Mouse (Mus musculus) kidney, embryonic 16.5 days (tissue): ENCODE data around the gene Glyctk. TPM values are rescaled to one million over a fixed set of nuclear protein-coding genes. Genes with fewer than 3 reads are reported as not detected.
A peak's percentile ranks its signal among the peaks of the same experiment; 100 is the strongest.

Source experiments
- ATAC-seq: fragments of 200-750 bp; cut with Nextera tagmentation; 2 replicates; pipeline ENCODE4 v1.8.0; 2017; ENCODE audit warnings: moderate TSS enrichment; ENCODE audit not compliant: low FRiP score, low TSS enrichment
- H3K27ac ChIP-seq: fragments of 300-500 bp; sonication (generic); 2 replicates; pipeline ENCODE4 v1.5.1; 2014; ENCODE audit warnings: low read length
- H3K27me3 ChIP-seq: fragments of 300-500 bp; sonication (generic); 2 replicates; pipeline ENCODE4 v1.6.1; 2014; ENCODE audit warnings: low read length, control low read depth, mixed read lengths; ENCODE audit not compliant: insufficient read depth
- H3K36me3 ChIP-seq: fragments of 300-500 bp; sonication (generic); 2 replicates; pipeline ENCODE4 v1.6.1; 2014; ENCODE audit warnings: low read length, control low read depth, mixed read lengths; ENCODE audit not compliant: insufficient read depth
- H3K4me1 ChIP-seq: fragments of 300-500 bp; sonication (generic); 2 replicates; pipeline ENCODE4 v1.6.1; 2014; ENCODE audit warnings: low read length, control low read depth, mixed read lengths; ENCODE audit not compliant: insufficient read depth
- H3K4me2 ChIP-seq: fragments of 300-500 bp; sonication (generic); replicated peaks from 2 replicates; pipeline ENCODE4 v1.6.1; 2014; ENCODE audit warnings: low read depth, low read length
- H3K4me3 ChIP-seq: fragments of 300-500 bp; sonication (generic); 2 replicates; pipeline ENCODE4 v1.5.1; 2014; ENCODE audit warnings: mild to moderate bottlenecking, low read length
- H3K9ac ChIP-seq: fragments of 300-500 bp; sonication (generic); replicated peaks from 2 replicates; pipeline ENCODE4 v1.6.1; 2014; ENCODE audit warnings: low read length
- H3K9me3 ChIP-seq: fragments of 300-500 bp; sonication (generic); 2 replicates; pipeline ENCODE4 v1.6.1; 2016; ENCODE audit warnings: low read length, control low read depth
- WGBS: fragments of 180-500 bp; shearing (Covaris S2); extraction: QIAGEN DNeasy Blood & Tissue Kit; methylation state at CpG from one replicate; pipeline ENCODE4 v1.1.7; 2014; 5-methylcytosine and 5-hydroxymethylcytosine counted together
- polyA plus RNA-seq: library from polyadenylated mRNA; unstranded; fragments of >200 nt; fragmentation: Nextera tagmentation; extraction: Ambion mirVana; gene quantifications from 2 replicates; pipeline ENCODE4 v1.2.1, GENCODE M21; 2015

The Glyctk gene
- polyA plus RNA-seq = 14.7 and 17.1 TPM in 2 replicates

DNA sequence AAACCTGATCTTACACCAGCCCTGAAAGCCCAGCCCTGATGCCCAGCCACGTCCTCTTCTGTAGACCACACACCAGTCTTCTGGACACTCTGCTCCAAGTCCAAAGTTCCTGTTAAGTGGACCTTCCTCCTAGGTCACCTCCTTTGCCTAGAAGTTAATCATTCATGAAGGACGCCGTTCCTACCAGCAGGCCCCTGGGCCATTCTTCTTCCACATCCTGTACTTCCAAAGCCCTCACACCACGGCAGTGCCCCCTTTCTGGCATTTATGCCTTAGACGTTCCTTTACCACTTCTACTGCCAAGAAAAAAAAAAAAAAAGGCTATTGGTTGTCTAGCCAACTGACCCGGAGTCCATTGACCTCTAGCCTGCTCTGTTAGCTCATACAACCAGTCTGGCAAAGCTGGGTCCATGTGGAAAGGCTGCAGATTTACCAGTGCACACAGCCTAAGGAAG is at the start of gene Glyctk:
Glyctk (minus strand) TSS at position 102 of the 455 bp plus-strand sequence.
- H3K36me3 ChIP-seq = no peaks in the 10 kb centered on the region
- 59% methylated on average over 6 of the region's 6 CpGs for WGBS
- no peak within 1 kb of the TSS for H3K4me2 ChIP-seq
- 0 out of 2 replicates have a peak within 1 kb of the TSS, but pooled peaks have one; percentile 14 for H3K4me3 ChIP-seq
- ATAC-seq = peak; percentile 55
- H3K4me1 ChIP-seq = peaks cover 5% of the 10 kb centered on the region; the same call in 1 of the 2 replicates
- peak within 1 kb of the TSS; percentile 56 for H3K27ac ChIP-seq
- no peak within 1 kb of the TSS for H3K9ac ChIP-seq
- H3K27me3 ChIP-seq = no peaks in the 10 kb centered on the region
- H3K9me3 ChIP-seq = no peaks in the 10 kb centered on the region

GRCm38 (mm10) chr9:106206515-106206914 is 48.6 kb upstream of the Glyctk start:
- Histone ChIP-seq H3K9me3 (no peaks in the 10 kb centered on the region), H3K27me3 (no peaks in the 10 kb centered on the region), H3K27ac (no peak overlapping the region), H3K4me3 (no peak overlapping the region), H3K4me2 (no peak overlapping the region), H3K4me1 (peaks cover 33% of the 10 kb centered on the region), H3K36me3 (0 out of 2 replicates have a peak, but pooled peaks cover 12% of the 10 kb centered on the region), H3K9ac (no peak overlapping the region)
- no peak for ATAC-seq
- WGBS = 61% methylated on average over 2 of the region's 2 CpGs

DNA sequence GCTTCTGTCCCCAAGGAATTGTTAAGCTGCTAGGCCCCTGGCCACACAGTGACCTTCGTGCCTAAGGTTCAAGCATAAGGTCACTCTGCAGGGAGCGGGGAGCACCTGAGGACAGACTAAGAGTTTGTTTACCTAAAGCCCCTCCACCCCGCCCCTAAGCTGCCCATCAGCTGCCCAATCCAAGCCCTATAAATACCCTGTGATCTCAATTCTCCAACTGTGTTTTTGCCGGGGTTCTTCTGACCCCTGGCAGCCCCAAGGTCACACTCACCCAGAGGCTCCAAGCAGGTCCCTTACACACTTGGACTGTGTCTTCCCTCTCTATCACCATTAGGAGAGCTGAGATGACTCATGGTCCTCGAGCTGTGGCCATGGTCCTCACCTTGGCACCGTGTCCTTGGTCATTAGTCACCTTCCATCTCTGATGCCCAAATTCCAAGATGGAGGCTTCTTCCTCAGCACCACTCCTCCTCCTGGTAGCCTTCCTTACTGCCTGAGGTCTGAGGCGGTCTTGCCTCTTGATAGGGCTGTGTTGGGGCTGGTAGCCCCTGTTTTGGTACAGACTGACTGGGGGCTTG is 47.9 kb upstream of the Glyctk start:
- ATAC-seq = no peak
- WGBS = 77% methylated on average over 7 of the region's 7 CpGs
- Histone ChIP-seq H3K4me3 (no peak overlapping the region), H3K27ac (no peak overlapping the region), H3K9ac (no peak overlapping the region), H3K4me2 (no peak overlapping the region), H3K4me1 (peaks cover 28% of the 10 kb centered on the region), H3K27me3 (no peaks in the 10 kb centered on the region), H3K9me3 (no peaks in the 10 kb centered on the region), H3K36me3 (0 out of 2 replicates have a peak, but pooled peaks cover 12% of the 10 kb centered on the region)

GRCm38 (mm10) chr9:106203990-106204851 is 46.3 kb upstream of the Glyctk start:
- Histone ChIP-seq H3K4me3 (peak overlapping the region; percentile 69), H3K4me1 (peaks cover 37% of the 10 kb centered on the region), H3K9me3 (no peaks in the 10 kb centered on the region), H3K4me2 (peak overlapping the region; percentile 61), H3K27ac (peak overlapping the region; percentile 3; the same call in 1 of the 2 replicates), H3K9ac (peak overlapping the region; percentile 78), H3K36me3 (0 out of 2 replicates have a peak, but pooled peaks cover 9% of the 10 kb centered on the region), H3K27me3 (no peaks in the 10 kb centered on the region)
- ATAC-seq = no peak
- 57% methylated on average over 7 of the region's 7 CpGs for WGBS

- peak within 1 kb of the TSS; percentile 78 for H3K9ac ChIP-seq
- peak; percentile 90 for ATAC-seq
- H3K27ac ChIP-seq = peak within 1 kb of the TSS; percentile 72
- peaks cover 43% of the 10 kb centered on the region for H3K4me1 ChIP-seq
- H3K9me3 ChIP-seq = no peaks in the 10 kb centered on the region
- H3K36me3 ChIP-seq = 0 out of 2 replicates have a peak, but pooled peaks cover 4% of the 10 kb centered on the region
- H3K4me3 ChIP-seq = peak within 1 kb of the TSS; percentile 69
- H3K27me3 ChIP-seq = no peaks in the 10 kb centered on the region
- peak within 1 kb of the TSS; percentile 61 for H3K4me2 ChIP-seq
- whole genome bisulfite sequencing = 1% methylated on average over 55 of the region's 61 CpGs
These were observed 45.1 kb upstream of the Glyctk start, which contains the start of gene Twf2 for GRCm38 (mm10) chr9:106202819-106203636. Twf2 (plus strand) TSS chr9:106203108.

DNA sequence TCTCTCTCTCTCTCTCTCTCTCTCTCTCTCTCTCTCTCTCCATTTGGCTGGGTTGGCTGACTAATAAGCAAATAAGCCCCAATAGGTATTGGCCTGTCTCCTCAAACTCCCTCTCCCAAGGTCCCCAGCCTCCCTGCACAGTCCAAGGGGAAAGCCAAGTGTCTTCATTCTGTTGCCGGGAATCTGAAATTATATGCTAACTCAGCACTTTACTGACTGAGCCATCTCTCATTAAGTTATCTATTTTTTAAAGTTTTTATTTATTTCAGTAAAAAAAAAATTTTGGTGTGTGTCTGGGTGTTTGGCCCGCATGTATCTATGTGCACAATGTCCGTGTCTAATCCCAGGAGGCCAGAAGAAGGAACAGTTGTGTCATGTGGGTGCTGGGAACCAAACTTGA is 44.0 kb upstream of the Glyctk start:
- Histone ChIP-seq H3K27me3 (no peaks in the 10 kb centered on the region), H3K27ac (0 out of 2 replicates have a peak overlapping the region, but pooled peaks have one; percentile 12), H3K9ac (peak overlapping the region; percentile 28; the same call in 1 of the 2 replicates), H3K4me2 (peak overlapping the region; percentile 61; the same call in 1 of the 2 replicates), H3K4me3 (peak overlapping the region; percentile 69; the same call in 1 of the 2 replicates), H3K9me3 (no peaks in the 10 kb centered on the region), H3K36me3 (0 out of 2 replicates have a peak, but pooled peaks cover under 1% of the 10 kb centered on the region), H3K4me1 (peaks cover 49% of the 10 kb centered on the region)
- no peak for ATAC-seq
- 80% methylated on average over 3 of the region's 3 CpGs for WGBS

GRCm38 (mm10) chr9:106199535-106200272 is 41.8 kb upstream of the Glyctk start, which contains the start of gene Ppm1m:
Ppm1m (minus strand) TSS chr9:106199746.
- H3K4me3 ChIP-seq = peak within 1 kb of the TSS; percentile 72
- H3K36me3 ChIP-seq = peaks cover 16% of the 10 kb centered on the region
- peak; percentile 4; the same call in 1 of the 2 replicates for ATAC-seq
- H3K9me3 ChIP-seq = no peaks in the 10 kb centered on the region
- H3K9ac ChIP-seq = peak within 1 kb of the TSS; percentile 81
- H3K4me1 ChIP-seq = peaks cover 40% of the 10 kb centered on the region
- peak within 1 kb of the TSS; percentile 77 for H3K4me2 ChIP-seq
- WGBS = 45% methylated on average over 18 of the region's 18 CpGs
- no peaks in the 10 kb centered on the region for H3K27me3 ChIP-seq
- peak within 1 kb of the TSS; percentile 68 for H3K27ac ChIP-seq

DNA sequence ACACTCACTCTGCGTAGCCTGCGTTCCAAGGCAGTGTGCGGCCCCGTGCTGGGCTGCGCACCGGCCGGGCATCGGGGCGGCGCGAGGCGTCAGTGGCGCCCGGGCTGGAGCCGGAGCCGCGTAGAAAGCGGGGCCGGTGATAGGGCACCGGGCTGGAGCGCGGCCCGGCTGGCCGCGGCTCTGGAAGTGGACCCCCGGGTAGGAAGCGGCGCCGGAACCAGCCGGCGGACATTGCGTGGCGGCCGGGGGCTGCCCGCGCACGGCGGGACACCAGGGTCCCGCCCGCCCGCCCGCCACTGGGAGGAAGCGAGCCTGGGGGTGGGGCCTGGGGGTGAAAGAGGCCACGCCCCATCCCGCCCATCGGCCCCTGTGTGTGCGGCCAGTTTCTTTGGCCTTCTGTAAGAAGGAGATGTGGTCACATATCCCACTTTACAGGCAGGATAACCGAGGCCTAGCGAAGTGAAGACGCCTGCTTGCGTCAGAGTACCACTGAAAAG is 41.1 kb upstream of the Glyctk start:
- peak overlapping the region; percentile 68 for H3K27ac ChIP-seq
- H3K9me3 ChIP-seq = no peaks in the 10 kb centered on the region
- H3K27me3 ChIP-seq = no peaks in the 10 kb centered on the region
- peak overlapping the region; percentile 77 for H3K4me2 ChIP-seq
- peak overlapping the region; percentile 72 for H3K4me3 ChIP-seq
- H3K36me3 ChIP-seq = peaks cover 16% of the 10 kb centered on the region
- H3K4me1 ChIP-seq = peaks cover 33% of the 10 kb centered on the region
- under 1% methylated on average over 42 of the region's 51 CpGs for WGBS
- ATAC-seq = peak; percentile 53; the same call in 1 of the 2 replicates
- peak overlapping the region; percentile 81 for H3K9ac ChIP-seq
